Mouse (Mus musculus) forebrain, embryonic 16.5 days (tissue): ENCODE results near the gene Nup85. TPM values are rescaled to one million over a fixed set of nuclear protein-coding genes. Genes with fewer than 3 reads are reported as not detected.

ENCODE experiments used
- polyA plus RNA-seq: library from polyadenylated mRNA; unstranded; fragments of >200 nt; fragmentation: Nextera tagmentation; extraction: Ambion mirVana; gene quantifications from 2 replicates; pipeline ENCODE4 v1.2.1, GENCODE M21; 2015

Nup85 gene
- polyA plus RNA-seq, 1 experiment from 2014 or later, result 138 TPM

Other genes starting within 250 kb of the Nup85 start
- gene Ush1g, start 242.4 kb upstream of the Nup85 start, polyA plus RNA-seq, result 0.10 TPM in 2 replicates
- 0.37 TPM in 1 of 2 replicates, not detected in the other for gene Otop3, start 229.7 kb upstream of the Nup85 start, polyA plus RNA-seq
- gene Hid1, start 196.7 kb upstream of the Nup85 start, polyA plus RNA-seq, result 46.6 and 58.2 TPM in 2 replicates
- gene Cdr2l, start 182.5 kb upstream of the Nup85 start, polyA plus RNA-seq, result 16.8 and 18.3 TPM in 2 replicates
- gene Mrpl58, start 160.7 kb upstream of the Nup85 start, polyA plus RNA-seq, result 158 and 176 TPM in 2 replicates
- gene Atp5h, start 144.5 kb upstream of the Nup85 start, polyA plus RNA-seq, result 641 and 688 TPM in 2 replicates
- gene Kctd2, start 144.3 kb upstream of the Nup85 start, polyA plus RNA-seq, result 18.9 and 20.2 TPM in 2 replicates
- not detected in 2 replicates for gene Trim80, start 123.9 kb upstream of the Nup85 start, polyA plus RNA-seq
- gene Slc16a5, start 102.0 kb upstream of the Nup85 start, polyA plus RNA-seq, result not detected in 2 replicates
- 16.2 and 17.3 TPM in 2 replicates for gene Armc7, start 88.8 kb upstream of the Nup85 start, polyA plus RNA-seq
- gene Nt5c, start 72.6 kb upstream of the Nup85 start, polyA plus RNA-seq, result 82.6 and 91.0 TPM in 2 replicates
- 1,959 and 1,981 TPM in 2 replicates for gene Jpt1, start 50.0 kb upstream of the Nup85 start, polyA plus RNA-seq
- gene Sumo2, start 28.2 kb upstream of the Nup85 start, polyA plus RNA-seq, result 1,130 and 1,181 TPM in 2 replicates
- 68.0 and 76.5 TPM in 2 replicates for gene Mrps7, start 39.5 kb downstream of the Nup85 start, polyA plus RNA-seq
- gene Gga3, start 39.6 kb downstream of the Nup85 start, polyA plus RNA-seq, result 32.5 and 37.4 TPM in 2 replicates
- gene Mif4gd, start 48.5 kb downstream of the Nup85 start, polyA plus RNA-seq, result 9.8 and 12.9 TPM in 2 replicates
- gene Slc25a19, start 63.9 kb downstream of the Nup85 start, polyA plus RNA-seq, result 57.2 and 63.0 TPM in 2 replicates
- gene Grb2, start 144.2 kb downstream of the Nup85 start, polyA plus RNA-seq, result 188 and 194 TPM in 2 replicates
- gene Tmem94, start 201.0 kb downstream of the Nup85 start, polyA plus RNA-seq, result 29.1 and 29.8 TPM in 2 replicates
- gene Caskin2, start 249.2 kb downstream of the Nup85 start, polyA plus RNA-seq, result 9.1 and 11.2 TPM in 2 replicates